Mouse (Mus musculus): ENCODE results near the gene Tsga10. TPM values are rescaled to one million over a fixed set of nuclear protein-coding genes. Genes with fewer than 3 reads are reported as not detected.

The Tsga10 gene
- total and polyA plus RNA-seq, 2 experiments from 2014 or later, result 10.2 to 15.9 TPM

GRCm38 (mm10) chr1:37726426-37726825 is 139.8 kb downstream of the Tsga10 start:
- Histone ChIP-seq H3K9me3 (ENCODE audit: low read length) (no peaks in the 10 kb centered on the region), H3K27ac (ENCODE audit: low read depth, low read length) (peak overlapping the region; percentile 87), H3K4me1 (ENCODE audit: insufficient read depth) (peaks cover 5% of the 10 kb centered on the region; the same call in 1 of the 2 replicates), H3K27me3 (ENCODE audit: insufficient read depth, low read length) (peaks cover 4% of the 10 kb centered on the region), H3K4me3 (ENCODE audit: low read depth, low read length) (no peak overlapping the region), H3K9ac (0 out of 2 replicates have a peak overlapping the region, but pooled peaks have one; percentile 41), H3K4me2 (ENCODE audit: low read depth) (peak overlapping the region; percentile 34), H3K36me3 (ENCODE audit: insufficient read depth) (no peaks in the 10 kb centered on the region)
- 63% methylated on average over 8 of the region's 8 CpGs for WGBS
- peak; percentile 85 for ATAC-seq
- TF ChIP-seq CTCF (IDR thresholded peaks at IDR 0.05; ENCODE audit: low read depth), result no peak
- peak; percentile 62 for DNase-seq

DNA sequence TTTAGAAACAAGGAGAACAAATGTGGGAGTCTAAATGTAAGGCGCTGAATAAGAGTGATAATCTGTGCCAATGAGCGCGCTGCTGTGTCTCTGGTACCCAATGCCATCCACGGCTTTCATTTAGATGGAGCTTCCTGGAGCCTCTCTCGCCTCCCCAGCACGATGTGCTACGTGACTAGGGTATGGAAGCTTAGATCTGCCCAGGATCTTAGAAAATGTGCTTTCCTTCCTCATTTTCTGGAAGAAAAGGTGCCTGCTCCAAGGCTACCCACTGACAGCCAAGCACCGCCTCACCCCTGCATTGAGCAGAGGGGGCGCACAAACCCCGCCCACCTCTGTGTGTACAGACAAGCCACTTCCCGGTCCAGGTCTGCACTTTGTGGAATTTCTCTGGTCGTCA is 140.3 kb downstream of the Tsga10 start:
- Histone ChIP-seq H3K9ac (peak overlapping the region; percentile 41), H3K4me1 (ENCODE audit: insufficient read depth) (peaks cover 5% of the 10 kb centered on the region; the same call in 1 of the 2 replicates), H3K27me3 (ENCODE audit: insufficient read depth, low read length) (peaks cover 6% of the 10 kb centered on the region), H3K4me3 (ENCODE audit: low read depth, low read length) (no peak overlapping the region), H3K36me3 (ENCODE audit: insufficient read depth) (no peaks in the 10 kb centered on the region), H3K27ac (ENCODE audit: low read depth, low read length) (peak overlapping the region; percentile 87), H3K4me2 (ENCODE audit: low read depth) (peak overlapping the region; percentile 34), H3K9me3 (ENCODE audit: low read length) (no peaks in the 10 kb centered on the region)
- DNase-seq (peak; percentile 73), ATAC-seq (peak; percentile 93)
- WGBS, result 39% methylated on average over 12 of the region's 12 CpGs
- no peak for TF ChIP-seq CTCF (IDR thresholded peaks at IDR 0.05; ENCODE audit: low read depth)

- WGBS, result 76% methylated on average over 5 of the region's 5 CpGs
- H3K36me3 ChIP-seq (ENCODE audit: insufficient read depth), result no peaks in the 10 kb centered on the region
- ATAC-seq, result no peak
- no peak overlapping the region for H3K27ac ChIP-seq (ENCODE audit: low read depth, low read length)
- no peak overlapping the region for H3K9ac ChIP-seq
- no peak for DNase-seq
- H3K9me3 ChIP-seq (ENCODE audit: low read length), result no peaks in the 10 kb centered on the region
- H3K4me1 ChIP-seq (ENCODE audit: insufficient read depth), result peaks cover 4% of the 10 kb centered on the region; the same call in 1 of the 2 replicates
- no peak for TF ChIP-seq CTCF (IDR thresholded peaks at IDR 0.05; ENCODE audit: low read depth)
- H3K27me3 ChIP-seq (ENCODE audit: insufficient read depth, low read length), result peaks cover 9% of the 10 kb centered on the region
- H3K4me3 ChIP-seq (ENCODE audit: low read depth, low read length), result no peak overlapping the region
- H3K4me2 ChIP-seq (ENCODE audit: low read depth), result no peak overlapping the region
Observed at GRCm38 (mm10) chr1:37721092-37721491, 145.1 kb downstream of the Tsga10 start.

GRCm38 (mm10) chr1:37719761-37720640 is 146.2 kb downstream of the Tsga10 start, which contains the start of gene 2010300C02Rik:
2010300C02Rik (minus strand) TSS chr1:37720085.
- WGBS, result 1% methylated on average over 60 of the region's 69 CpGs

GRCm38 (mm10) chr1:37719030-37719723 is 147.1 kb downstream of the Tsga10 start:
- Histone ChIP-seq H3K4me3 (ENCODE audit: low read depth, low read length) (peak overlapping the region; percentile 61), H3K9me3 (ENCODE audit: low read length) (no peaks in the 10 kb centered on the region), H3K27me3 (ENCODE audit: insufficient read depth, low read length) (peaks cover 9% of the 10 kb centered on the region), H3K4me2 (ENCODE audit: low read depth) (peak overlapping the region; percentile 92), H3K36me3 (ENCODE audit: insufficient read depth) (no peaks in the 10 kb centered on the region), H3K27ac (ENCODE audit: low read depth, low read length) (no peak overlapping the region), H3K4me1 (ENCODE audit: insufficient read depth) (no peaks in the 10 kb centered on the region), H3K9ac (peak overlapping the region; percentile 57)
- ATAC-seq (peak; percentile 52), DNase-seq (no peak)
- TF ChIP-seq CTCF (IDR thresholded peaks at IDR 0.05; ENCODE audit: low read depth), result no peak
- 6% methylated on average over 45 of the region's 49 CpGs for WGBS

More at GRCm38 (mm10) chr1:37719761-37720640, 146.2 kb downstream of the Tsga10 start, which contains the start of gene 2010300C02Rik:
- no peaks in the 10 kb centered on the region for H3K36me3 ChIP-seq (ENCODE audit: insufficient read depth)
- DNase-seq, result peak; percentile 81
- no peak within 1 kb of the TSS for H3K27ac ChIP-seq (ENCODE audit: low read depth, low read length)
- TF ChIP-seq CTCF (IDR thresholded peaks at IDR 0.05; ENCODE audit: low read depth), result peak; percentile 65
- ATAC-seq, result peak; percentile 97
- no peaks in the 10 kb centered on the region for H3K9me3 ChIP-seq (ENCODE audit: low read length)
- H3K4me3 ChIP-seq (ENCODE audit: low read depth, low read length), result peak within 1 kb of the TSS; percentile 61
- H3K4me2 ChIP-seq (ENCODE audit: low read depth), result peak within 1 kb of the TSS; percentile 92
- no peaks in the 10 kb centered on the region for H3K4me1 ChIP-seq (ENCODE audit: insufficient read depth)
- peak within 1 kb of the TSS; percentile 57 for H3K9ac ChIP-seq
- peaks cover 9% of the 10 kb centered on the region for H3K27me3 ChIP-seq (ENCODE audit: insufficient read depth, low read length)

DNA sequence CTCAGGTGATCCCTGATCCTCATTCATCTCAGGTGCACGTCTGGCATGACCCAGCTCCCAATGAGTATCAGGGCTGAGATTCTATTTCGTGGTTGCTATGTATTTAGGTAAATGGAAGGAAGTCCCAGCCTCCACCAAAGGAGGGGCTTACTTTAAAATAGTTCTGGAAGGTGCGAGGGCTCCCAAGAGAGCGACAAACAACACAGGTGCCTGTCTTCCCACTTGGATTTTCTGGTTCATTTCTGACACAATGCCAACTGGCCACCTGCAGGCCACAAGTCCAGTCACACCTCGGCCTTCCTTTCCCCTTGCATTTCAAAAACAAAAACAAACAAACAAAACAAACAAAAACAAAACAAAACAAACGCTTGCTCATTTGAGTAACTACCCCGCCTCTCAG is 147.7 kb downstream of the Tsga10 start:
- Histone ChIP-seq H3K4me2 (ENCODE audit: low read depth) (peak overlapping the region; percentile 92; the same call in 1 of the 2 replicates), H3K27me3 (ENCODE audit: insufficient read depth, low read length) (peaks cover 9% of the 10 kb centered on the region), H3K9ac (no peak overlapping the region), H3K27ac (ENCODE audit: low read depth, low read length) (no peak overlapping the region), H3K4me3 (ENCODE audit: low read depth, low read length) (no peak overlapping the region), H3K36me3 (ENCODE audit: insufficient read depth) (no peaks in the 10 kb centered on the region), H3K4me1 (ENCODE audit: insufficient read depth) (no peaks in the 10 kb centered on the region), H3K9me3 (ENCODE audit: low read length) (no peaks in the 10 kb centered on the region)
- DNase-seq (no peak), ATAC-seq (no peak)
- TF ChIP-seq CTCF (IDR thresholded peaks at IDR 0.05; ENCODE audit: low read depth), result no peak
- 58% methylated on average over 7 of the region's 7 CpGs for whole genome bisulfite sequencing

Data from forebrain, postnatal 0 days (tissue).